Mouse (Mus musculus): ENCODE data around the gene Nsun4.

GRCm38 (mm10) chr4:116015996-116016395, 37.7 kb downstream of the Nsun4 start:
- TF ChIP-seq MYOD1 (IDR thresholded peaks at IDR 0.05; ENCODE audit: control insufficient read depth in 1 of 3, insufficient read length in 2 of 3, low read depth in 2 of 3) (no peak), POLR2A (IDR thresholded peaks at IDR 0.05; ENCODE audit: insufficient read length, low read depth) (no peak), SRF (IDR thresholded peaks at IDR 0.05; ENCODE audit: control insufficient read depth, insufficient read length, low read depth) (no peak), MYOG (IDR thresholded peaks at IDR 0.05; ENCODE audit: control insufficient read depth in 1 of 3, insufficient read depth in 1 of 3, insufficient read length in 2 of 3, low read depth in 2 of 3) (no peak), REST (IDR thresholded peaks at IDR 0.05; ENCODE audit: insufficient read depth, insufficient read length) (no peak), TCF12 (IDR thresholded peaks at IDR 0.05; ENCODE audit: insufficient read depth, poor library complexity, severe bottlenecking) (no peak), USF1 (IDR thresholded peaks at IDR 0.05; ENCODE audit: low read depth) (no peak), POLR2AphosphoS2 (IDR thresholded peaks at IDR 0.05; ENCODE audit: insufficient read length, low read depth) (no peak), MAX (IDR thresholded peaks at IDR 0.05; ENCODE audit: low read depth) (no peak), E2F4 (IDR thresholded peaks at IDR 0.05; ENCODE audit: insufficient read depth) (no peak)
